In genomic region chr12:105959756-105960155, GRCm38 (mm10) we compare ENCODE assay signal across 25 mouse cellular contexts. TPM values are rescaled to one million over a fixed set of nuclear protein-coding genes. Genes with fewer than 3 reads are reported as not detected.
DNase-seq lines count a peak whose midpoint lies in the region; ATAC-seq and TF ChIP-seq lines count a peak whose summit lies in the region.
"Had no signal": no experiment of that assay in that cellular context is flagged by ENCODE, and none has a peak within 500 bp of the region (broad histone marks: within the 10 kb centered on the region; RNA-seq: fewer than 3 reads in every experiment).

No protein-coding gene starts in this region.

- no peak for TF ChIP-seq POLR2A in brain, embryonic 14.5 days (IDR thresholded peaks at IDR 0.05; ENCODE audit: borderline replicate concordance, extremely low read depth, insufficient read depth, insufficient read length, poor library complexity, severe bottlenecking)

- no peaks in the 10 kb centered on the region for H3K27me3 ChIP-seq in hindbrain, embryonic 14.5 days (ENCODE audit: control insufficient read depth, insufficient read depth, low read length)
- peaks cover 45% of the 10 kb centered on the region for H3K27me3 ChIP-seq in hindbrain, embryonic 10.5 days (ENCODE audit: insufficient read depth, poor library complexity, severe bottlenecking)
- H3K27me3 ChIP-seq in forebrain, embryonic 15.5 days = no peaks in the 10 kb centered on the region
- H3K27me3 ChIP-seq in midbrain, embryonic 16.5 days (ENCODE audit: control insufficient read depth, insufficient read depth, low read depth, low read length) = no peaks in the 10 kb centered on the region
- H3K27me3 ChIP-seq: neural tube, embryonic 12.5 days had no signal

- no peak overlapping the region for H3K9ac ChIP-seq in hindbrain, embryonic 14.5 days
- H3K9ac ChIP-seq in forebrain, embryonic 15.5 days (replicated peaks) = no peak overlapping the region; the same call in 1 of the 2 replicates
- no peak overlapping the region for H3K9ac ChIP-seq in midbrain, embryonic 16.5 days (ENCODE audit: low read depth, low read length)
- H3K9ac ChIP-seq: embryonic facial prominence, embryonic 15.5 days; heart, embryonic 13.5 days; limb, embryonic 12.5 days; liver, embryonic 15.5 days; lung, embryonic 14.5 days; neural tube, embryonic 12.5 days had no signal

- DNase-seq in hindbrain, embryonic 14.5 days (ENCODE audit: low spot score) = peak; percentile 36
- no peak for DNase-seq in hindbrain, embryonic 10.5 days (ENCODE audit: low spot score)
- DNase-seq in brain, embryonic 14.5 days (ENCODE audit: low read depth) = peak; percentile 75
- DNase-seq in adrenal gland, postnatal 10 days = no peak
- DNase-seq: adrenal gland, postnatal 25 days; cerebellum, adult 18-20 months; cerebellum, postnatal 10 days; gastrocnemius, adult 2 months; heart, postnatal 10 days; kidney, adult 9 months; kidney, postnatal 10 days; lung, embryonic 14.5 days; lung, postnatal 14 days; thymus, postnatal 4 days had no signal

- H3K4me2 ChIP-seq in hindbrain, embryonic 14.5 days (replicated peaks) = no peak overlapping the region
- no peak overlapping the region for H3K4me2 ChIP-seq in forebrain, embryonic 15.5 days (replicated peaks)
- H3K4me2 ChIP-seq in midbrain, embryonic 16.5 days (ENCODE audit: low read length) = no peak overlapping the region
- H3K4me2 ChIP-seq: embryonic facial prominence, embryonic 15.5 days; limb, embryonic 12.5 days; liver, embryonic 15.5 days; lung, embryonic 14.5 days had no signal

- no peak overlapping the region for H3K4me3 ChIP-seq in hindbrain, embryonic 14.5 days (replicated peaks; ENCODE audit: low read length)
- no peak overlapping the region for H3K4me3 ChIP-seq in hindbrain, embryonic 10.5 days
- no peak overlapping the region for H3K4me3 ChIP-seq in forebrain, embryonic 15.5 days
- no peak overlapping the region for H3K4me3 ChIP-seq in midbrain, embryonic 16.5 days (ENCODE audit: low read depth, low read length)
- H3K4me3 ChIP-seq: embryonic facial prominence, embryonic 15.5 days; gastrocnemius, adult 2 months; heart, embryonic 13.5 days; limb, embryonic 12.5 days; liver, embryonic 15.5 days; neural tube, embryonic 12.5 days had no signal

- H3K27ac ChIP-seq in hindbrain, embryonic 14.5 days = peak overlapping the region; percentile 57; the same call in 1 of the 2 replicates
- H3K27ac ChIP-seq in hindbrain, embryonic 10.5 days = no peak overlapping the region
- H3K27ac ChIP-seq in forebrain, embryonic 15.5 days (replicated peaks) = peak overlapping the region; percentile 97
- H3K27ac ChIP-seq in midbrain, embryonic 16.5 days (ENCODE audit: low read length) = peak overlapping the region; percentile 59; the same call in 1 of the 2 replicates
- H3K27ac ChIP-seq: embryonic facial prominence, embryonic 10.5 days; embryonic facial prominence, embryonic 15.5 days; gastrocnemius, adult 2 months; heart, embryonic 13.5 days; limb, embryonic 12.5 days; liver, embryonic 15.5 days; neural tube, embryonic 12.5 days had no signal

- no peak for ATAC-seq in hindbrain, embryonic 14.5 days (ENCODE audit: low FRiP score)
- ATAC-seq in forebrain, embryonic 15.5 days (replicated peaks) = no peak
- ATAC-seq in midbrain, embryonic 16.5 days = no peak
- ATAC-seq in erythroblast, adult 5-6 weeks (replicated peaks; ENCODE audit: low FRiP score, poor library complexity, severe bottlenecking) = no peak
- ATAC-seq: CD4-positive, CD25-positive, alpha-beta regulatory T cell, adult 4 months; intestine, postnatal 0 days had no signal

- H3K4me1 ChIP-seq in hindbrain, embryonic 14.5 days (replicated peaks; ENCODE audit: control insufficient read depth, insufficient read depth, low read length) = peaks cover 30% of the 10 kb centered on the region
- H3K4me1 ChIP-seq in hindbrain, embryonic 10.5 days (replicated peaks) = peaks cover 33% of the 10 kb centered on the region
- H3K4me1 ChIP-seq in forebrain, embryonic 15.5 days = peaks cover 76% of the 10 kb centered on the region
- peaks cover 30% of the 10 kb centered on the region for H3K4me1 ChIP-seq in midbrain, embryonic 16.5 days (ENCODE audit: control insufficient read depth, insufficient read depth, low read length)

- no peak for TF ChIP-seq CTCF in brain, embryonic 14.5 days (IDR thresholded peaks at IDR 0.05; ENCODE audit: borderline replicate concordance, extremely low read depth, insufficient read depth, insufficient read length)

- H3K9me3 ChIP-seq in hindbrain, embryonic 14.5 days (ENCODE audit: control insufficient read depth, low read length) = 0 out of 2 replicates have a peak, but pooled peaks cover under 1% of the 10 kb centered on the region
- H3K9me3 ChIP-seq in hindbrain, embryonic 10.5 days = peaks cover 2% of the 10 kb centered on the region; the same call in 1 of the 2 replicates
- no peaks in the 10 kb centered on the region for H3K9me3 ChIP-seq in forebrain, embryonic 15.5 days
- H3K9me3 ChIP-seq in midbrain, embryonic 16.5 days (replicated peaks; ENCODE audit: control insufficient read depth, low read length, poor library complexity, severe bottlenecking) = no peaks in the 10 kb centered on the region
- H3K9me3 ChIP-seq: embryonic facial prominence, embryonic 15.5 days; heart, embryonic 13.5 days; limb, embryonic 12.5 days; liver, embryonic 15.5 days; neural tube, embryonic 12.5 days had no signal

- WGBS in hindbrain, embryonic 14.5 days = 34% methylated on average over 7 of the region's 7 CpGs
- 68% methylated on average over 7 of the region's 7 CpGs for WGBS in hindbrain, embryonic 10.5 days
- WGBS in forebrain, embryonic 15.5 days = 13% methylated on average over 7 of the region's 7 CpGs
- 40% methylated on average over 7 of the region's 7 CpGs for WGBS in midbrain, embryonic 16.5 days

- no peaks in the 10 kb centered on the region for H3K36me3 ChIP-seq in hindbrain, embryonic 14.5 days (replicated peaks; ENCODE audit: control insufficient read depth, insufficient read depth)
- no peaks in the 10 kb centered on the region for H3K36me3 ChIP-seq in hindbrain, embryonic 10.5 days
- H3K36me3 ChIP-seq in forebrain, embryonic 15.5 days = no peaks in the 10 kb centered on the region
- H3K36me3 ChIP-seq in midbrain, embryonic 16.5 days (ENCODE audit: control insufficient read depth, insufficient read depth, low read length) = no peaks in the 10 kb centered on the region
- H3K36me3 ChIP-seq: embryonic facial prominence, embryonic 10.5 days; embryonic facial prominence, embryonic 15.5 days; heart, embryonic 13.5 days; limb, embryonic 12.5 days; liver, embryonic 15.5 days; neural tube, embryonic 12.5 days had no signal

RNA-seq across cellular contexts. Expression of gene Vrk1, which starts 50.3 kb away (rescaled TPM):
- polyA plus RNA-seq in hindbrain, embryonic 14.5 days (2014; fragmentation: Nextera tagmentation; extraction: Ambion mirVana) = 30.6 and 35.1 TPM in 2 replicates
- polyA plus RNA-seq in hindbrain, embryonic 10.5 days (2016; fragmentation: Nextera tagmentation; extraction: Ambion mirVana) = 81.7 and 109 TPM in 2 replicates
- polyA plus RNA-seq in brain, embryonic 14.5 days (2012; rRNA removed) = 29.3 and 35.7 TPM in 2 replicates
- 73.6 and 81.7 TPM in 2 replicates for polyA plus RNA-seq in forebrain, embryonic 15.5 days (2015; fragmentation: Nextera tagmentation; extraction: Ambion mirVana)
- 30.1 and 34.0 TPM in 2 replicates for polyA plus RNA-seq in midbrain, embryonic 16.5 days (2015; fragmentation: Nextera tagmentation; extraction: Ambion mirVana)
- total RNA-seq in erythroblast, adult 5-6 weeks (2015; ENCODE audit: low replicate concordance) = 13.8 and 37.2 TPM in 2 replicates
- total RNA-seq in erythroblast, adult 5-6 weeks (2017; ENCODE audit: low replicate concordance) = 38.2 and 50.0 TPM in 2 replicates
- total RNA-seq in adrenal gland, postnatal 10 days (2021) = 10 to 100 TPM; 23.3 to 25.1 TPM

Comparison
In these comparisons a context has a peak if more than half of its experiments do, and no peak if none do; other contexts are left out.
1. DNase-seq: peak in hindbrain, embryonic 14.5 days (single experiment) and brain, embryonic 14.5 days (single experiment); none in hindbrain, embryonic 10.5 days (single experiment) and adrenal gland, postnatal 10 days (single experiment).